Mouse (Mus musculus) lung, adult 10 weeks (tissue): ENCODE measurements around the gene Hist1h2bn. TPM values are rescaled to one million over a fixed set of nuclear protein-coding genes. Genes with fewer than 3 reads are reported as not detected.

Experiments
- polyA plus RNA-seq: library from polyadenylated mRNA; stranded (reverse); fragments of 350-450 nt; fragmentation: Illumina TruSeq; extraction: RNeasy Lipid Tissue Mini Kit (QIAGEN cat#74804); gene quantifications from one replicate; pipeline ENCODE4 v1.2.3, GENCODE M21; 2014; ENCODE audit warnings: low read depth, low replicate concordance; ENCODE audit not compliant: insufficient read depth

Hist1h2bn gene
- polyA plus RNA-seq = not detected

DNA sequence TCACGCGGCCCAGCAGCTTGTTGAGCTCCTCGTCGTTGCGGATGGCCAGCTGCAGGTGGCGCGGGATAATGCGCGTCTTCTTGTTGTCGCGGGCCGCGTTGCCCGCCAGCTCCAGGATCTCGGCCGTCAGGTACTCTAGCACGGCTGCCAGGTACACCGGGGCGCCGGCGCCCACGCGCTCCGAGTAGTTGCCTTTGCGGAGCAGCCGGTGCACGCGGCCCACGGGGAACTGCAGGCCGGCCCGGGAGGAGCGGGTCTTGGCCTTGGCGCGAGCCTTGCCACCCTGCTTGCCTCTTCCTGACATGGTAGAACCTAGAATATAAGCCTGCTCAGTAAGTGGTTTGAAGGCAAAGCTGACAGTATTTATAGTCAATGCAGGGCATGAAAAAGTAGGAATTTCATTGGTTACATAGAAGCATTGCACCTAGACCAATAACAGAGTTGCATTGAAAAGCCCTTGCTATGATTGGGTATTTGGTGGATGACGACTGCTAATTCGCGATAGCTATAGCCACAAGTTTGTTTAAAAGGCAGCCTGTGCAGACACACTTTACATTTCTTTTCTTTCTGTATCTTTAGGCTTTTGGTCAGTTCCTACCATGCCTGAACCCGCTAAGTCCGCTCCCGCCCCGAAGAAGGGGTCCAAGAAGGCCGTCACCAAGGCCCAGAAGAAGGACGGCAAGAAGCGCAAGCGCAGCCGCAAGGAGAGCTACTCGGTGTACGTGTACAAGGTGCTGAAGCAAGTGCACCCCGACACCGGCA, at the start of gene Hist1h2bn, which contains the start of gene Hist1h2ak:
Gene Hist1h2bn, plus strand, starts transcription at position 600 of the 762 bp plus-strand sequence.
Gene Hist1h2ak, minus strand, starts transcription at position 304 of the 762 bp plus-strand sequence.

DNA sequence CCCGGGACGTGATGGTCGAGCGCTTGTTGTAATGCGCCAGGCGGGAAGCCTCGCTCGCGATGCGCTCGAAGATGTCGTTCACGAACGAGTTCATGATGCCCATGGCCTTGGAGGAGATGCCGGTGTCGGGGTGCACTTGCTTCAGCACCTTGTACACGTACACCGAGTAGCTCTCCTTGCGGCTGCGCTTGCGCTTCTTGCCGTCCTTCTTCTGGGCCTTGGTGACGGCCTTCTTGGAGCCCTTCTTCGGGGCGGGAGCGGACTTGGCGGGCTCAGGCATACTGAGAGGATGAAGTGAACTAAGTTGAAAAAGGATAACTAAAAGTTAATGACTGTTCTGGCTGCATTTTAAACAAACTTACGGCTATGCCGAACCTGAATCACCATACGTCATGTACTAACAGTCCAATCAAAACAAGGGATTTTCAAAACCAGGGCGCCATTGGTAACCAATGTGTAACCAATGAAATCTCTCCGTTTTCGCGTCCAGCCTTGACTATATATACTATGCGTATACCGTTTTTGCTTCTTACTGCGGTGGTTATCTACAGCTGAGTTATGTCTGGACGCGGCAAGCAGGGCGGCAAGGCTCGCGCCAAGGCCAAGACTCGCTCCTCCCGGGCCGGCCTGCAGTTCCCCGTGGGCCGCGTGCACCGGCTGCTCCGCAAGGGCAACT, 37.9 kb upstream of the Hist1h2bn start, which contains the start of the genes Hist1h2bl and Hist1h2ai:
Gene Hist1h2bl, minus strand, starts transcription at position 280 of the 676 bp plus-strand sequence.
Gene Hist1h2ai, plus strand, starts transcription at position 559 of the 676 bp plus-strand sequence.

DNA sequence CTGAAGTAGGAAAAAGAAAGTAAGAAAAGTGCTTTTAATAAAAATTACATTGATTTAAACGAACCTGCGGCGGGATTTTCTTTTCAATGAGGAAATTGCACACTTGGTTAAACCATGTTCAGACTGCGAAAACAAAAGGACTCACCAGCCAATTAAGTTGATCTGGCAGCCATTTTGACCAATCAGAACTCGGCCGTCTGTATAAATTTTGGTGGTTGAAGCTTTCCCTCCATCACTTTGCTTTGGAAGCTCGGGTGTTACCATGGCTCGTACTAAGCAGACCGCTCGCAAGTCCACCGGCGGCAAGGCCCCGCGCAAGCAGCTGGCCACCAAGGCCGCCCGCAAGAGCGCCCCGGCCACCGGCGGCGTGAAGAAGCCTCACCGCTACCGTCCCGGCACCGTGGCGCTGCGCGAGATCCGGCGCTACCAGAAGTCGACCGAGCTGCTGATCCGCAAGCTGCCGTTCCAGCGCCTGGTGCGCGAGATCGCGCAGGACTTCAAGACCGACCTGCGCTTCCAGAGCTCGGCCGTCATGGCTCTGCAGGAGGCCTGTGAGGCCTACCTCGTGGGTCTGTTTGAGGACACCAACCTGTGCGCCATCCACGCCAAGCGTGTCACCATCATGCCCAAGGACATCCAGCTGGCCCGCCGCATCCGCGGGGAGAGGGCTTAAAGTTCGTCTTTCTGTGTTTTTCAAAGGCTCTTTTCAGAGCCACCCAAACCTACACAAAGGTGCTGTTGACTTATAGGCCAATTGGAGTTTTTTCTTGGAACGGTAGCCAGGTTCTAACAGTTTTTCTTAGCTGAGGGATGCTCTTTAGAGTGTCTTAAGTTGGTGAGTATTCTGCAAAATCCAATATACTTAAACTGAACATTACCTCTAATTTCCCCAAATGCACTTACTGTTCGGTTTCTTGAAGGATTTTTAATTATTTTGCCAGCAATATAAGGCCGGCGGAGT, 36.2 kb upstream of the Hist1h2bn start, which contains the start of gene Hist1h3h:
Gene Hist1h3h, plus strand, starts transcription at position 263 of the 961 bp plus-strand sequence.

DNA sequence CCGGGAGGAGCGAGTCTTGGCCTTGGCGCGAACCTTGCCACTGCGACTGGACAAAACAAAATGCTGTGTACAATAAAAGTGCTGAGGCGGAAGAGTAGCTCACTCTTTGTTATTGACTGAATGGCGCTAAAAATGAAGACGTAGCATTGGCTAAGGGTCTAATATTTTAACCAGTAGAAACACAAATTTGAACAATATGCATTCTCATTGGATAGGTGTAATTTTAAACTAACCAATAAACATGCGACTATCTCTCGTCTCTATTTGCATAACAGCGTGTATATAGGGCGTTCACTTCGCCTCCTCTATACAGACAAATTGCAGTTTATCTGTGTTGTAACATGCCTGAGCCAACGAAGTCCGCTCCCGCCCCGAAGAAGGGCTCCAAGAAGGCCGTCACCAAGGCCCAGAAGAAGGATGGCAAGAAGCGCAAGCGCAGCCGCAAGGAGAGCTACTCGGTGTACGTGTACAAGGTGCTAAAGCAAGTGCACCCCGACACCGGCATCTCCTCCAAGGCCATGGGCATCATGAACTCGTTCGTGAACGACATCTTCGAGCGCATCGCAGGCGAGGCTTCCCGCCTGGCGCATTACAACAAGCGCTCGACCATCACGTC, 32.1 kb upstream of the Hist1h2bn start, which contains the start of gene Hist1h2bm:
Gene Hist1h2bm, plus strand, starts transcription at position 288 of the 616 bp plus-strand sequence.

DNA sequence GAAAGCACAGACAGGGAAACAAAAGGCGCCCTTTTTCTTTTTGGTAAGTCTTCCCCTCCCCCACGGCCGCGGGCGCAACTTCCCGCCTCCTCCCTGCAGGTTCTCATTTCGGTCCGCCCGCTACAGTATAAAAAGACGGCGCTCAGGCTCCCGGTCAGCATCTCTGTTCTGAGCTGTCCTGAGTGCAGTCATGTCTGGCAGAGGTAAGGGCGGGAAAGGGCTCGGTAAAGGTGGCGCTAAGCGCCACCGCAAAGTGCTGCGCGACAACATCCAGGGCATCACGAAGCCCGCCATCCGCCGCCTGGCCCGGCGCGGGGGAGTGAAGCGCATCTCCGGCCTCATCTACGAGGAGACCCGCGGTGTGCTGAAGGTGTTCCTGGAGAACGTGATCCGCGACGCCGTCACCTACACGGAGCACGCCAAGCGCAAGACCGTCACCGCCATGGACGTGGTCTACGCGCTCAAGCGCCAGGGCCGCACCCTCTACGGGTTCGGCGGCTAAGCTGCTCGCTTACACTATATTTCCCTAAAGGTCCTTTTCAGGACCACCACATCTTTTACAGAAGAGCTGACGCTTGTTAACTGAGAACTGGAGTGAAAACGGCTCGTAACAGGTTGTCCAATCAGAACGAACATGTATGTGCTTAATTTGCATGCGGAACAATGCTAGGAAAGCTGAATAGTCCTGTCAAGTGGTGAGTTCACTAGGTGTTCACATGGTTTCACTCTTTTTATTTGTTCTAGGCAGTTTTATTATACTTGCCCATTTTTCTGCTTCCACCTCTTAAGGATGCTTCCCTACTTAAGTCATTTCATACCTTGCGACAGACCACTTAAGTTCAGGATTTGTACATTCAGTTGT, 18.8 kb upstream of the Hist1h2bn start, which contains the start of gene Hist1h4j:
Gene Hist1h4j, plus strand, starts transcription at position 159 of the 862 bp plus-strand sequence.

GRCm38 (mm10) chr13:21750159-21751017, 3.5 kb upstream of the Hist1h2bn start, which contains the start of gene Hist1h4k:
Hist1h4k (minus strand) TSS chr13:21750505.

GRCm38 (mm10) chr13:21779767-21780731, 26.1 kb downstream of the Hist1h2bn start, which contains the start of gene Hist1h1b:
Hist1h1b (minus strand) TSS chr13:21780625.

DNA sequence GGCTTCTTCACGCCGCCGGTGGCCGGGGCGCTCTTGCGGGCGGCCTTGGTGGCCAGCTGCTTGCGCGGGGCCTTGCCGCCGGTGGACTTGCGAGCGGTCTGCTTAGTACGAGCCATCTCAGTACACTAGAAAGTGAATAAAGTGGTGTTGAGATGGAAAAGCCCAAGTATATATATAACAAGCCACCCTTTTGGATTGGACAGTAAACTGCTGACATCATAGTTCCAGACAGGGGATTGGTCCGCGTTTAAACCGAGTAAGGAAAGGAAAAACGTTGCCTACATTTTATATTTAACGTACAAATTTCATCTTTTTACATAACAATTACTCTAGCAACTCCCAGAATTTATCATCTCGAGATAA, 29.3 kb downstream of the Hist1h2bn start, which contains the start of gene Hist1h3i:
Gene Hist1h3i, minus strand, starts transcription at position 116 of the 363 bp plus-strand sequence.

GRCm38 (mm10) chr13:21786899-21787629, 33.1 kb downstream of the Hist1h2bn start, which contains the start of the genes Hist1h2an and Hist1h2bp:
Hist1h2an (minus strand) TSS chr13:21787218.
Hist1h2bp (plus strand) TSS chr13:21787461.

Other genes starting within 250 kb of the Hist1h2bn start
- gene Zkscan8, start 223.0 kb upstream of the Hist1h2bn start, polyA plus RNA-seq = 1.7 TPM
- not detected for gene Olfr1366, start 211.3 kb upstream of the Hist1h2bn start, polyA plus RNA-seq
- not detected for gene Olfr1535, start 194.2 kb upstream of the Hist1h2bn start, polyA plus RNA-seq
- not detected for gene Olfr1364, start 172.4 kb upstream of the Hist1h2bn start, polyA plus RNA-seq
- not detected for gene Olfr1362, start 140.1 kb upstream of the Hist1h2bn start, polyA plus RNA-seq
- not detected for gene Olfr11, start 111.6 kb upstream of the Hist1h2bn start, polyA plus RNA-seq
- gene Olfr1361, start 90.7 kb upstream of the Hist1h2bn start, polyA plus RNA-seq = not detected
- gene Olfr1360, start 76.7 kb upstream of the Hist1h2bn start, polyA plus RNA-seq = not detected
- not detected for gene Olfr1359, start 56.0 kb upstream of the Hist1h2bn start, polyA plus RNA-seq
- not detected for gene Hist1h2bl, start 38.0 kb upstream of the Hist1h2bn start, polyA plus RNA-seq
- gene Hist1h2ai, start 37.7 kb upstream of the Hist1h2bn start, polyA plus RNA-seq = not detected
- not detected for gene Hist1h3h, start 36.5 kb upstream of the Hist1h2bn start, polyA plus RNA-seq
- not detected for gene Hist1h2bm, start 32.1 kb upstream of the Hist1h2bn start, polyA plus RNA-seq
- not detected for gene Hist1h4j, start 19.1 kb upstream of the Hist1h2bn start, polyA plus RNA-seq
- not detected for gene Hist1h4k, start 3.6 kb upstream of the Hist1h2bn start, polyA plus RNA-seq
- gene Hist1h2ak, start 296 bp upstream of the Hist1h2bn start, polyA plus RNA-seq = not detected
- gene Hist1h1b, start 26.5 kb downstream of the Hist1h2bn start, polyA plus RNA-seq = not detected
- gene Hist1h3i, start 29.2 kb downstream of the Hist1h2bn start, polyA plus RNA-seq = not detected
- not detected for gene Hist1h2an, start 33.1 kb downstream of the Hist1h2bn start, polyA plus RNA-seq
- not detected for gene Hist1h2bp, start 33.3 kb downstream of the Hist1h2bn start, polyA plus RNA-seq
- 0.42 TPM for gene Hist1h2bq, start 56.1 kb downstream of the Hist1h2bn start, polyA plus RNA-seq
- gene Hist1h2ao, start 56.3 kb downstream of the Hist1h2bn start, polyA plus RNA-seq = not detected
- gene Hist1h4m, start 57.6 kb downstream of the Hist1h2bn start, polyA plus RNA-seq = 1.4 TPM
- 1.0 TPM for gene Hist1h4n, start 78.1 kb downstream of the Hist1h2bn start, polyA plus RNA-seq
- gene Hist1h2ap, start 79.4 kb downstream of the Hist1h2bn start, polyA plus RNA-seq = not detected
- not detected for gene Hist1h2br, start 79.6 kb downstream of the Hist1h2bn start, polyA plus RNA-seq
- gene Zfp184, start 191.0 kb downstream of the Hist1h2bn start, polyA plus RNA-seq = 1.2 TPM
- gene Pom121l2, start 227.1 kb downstream of the Hist1h2bn start, polyA plus RNA-seq = not detected